Mouse (Mus musculus): Measurements from ENCODE around the gene Fam3c. TPM values are rescaled to one million over a fixed set of nuclear protein-coding genes. Genes with fewer than 3 reads are reported as not detected.
A peak's percentile ranks its signal among the peaks of the same experiment; 100 is the strongest.

The Fam3c gene
- polyA plus RNA-seq, 1 experiment from 2014 or later = 59.1 TPM

GRCm38 (mm10) chr6:22288737-22289460, 67.1 kb downstream of the Fam3c start:
- peaks cover 41% of the 10 kb centered on the region for H3K27me3 ChIP-seq (ENCODE audit: insufficient read depth, low read length)
- no peak overlapping the region for H3K27ac ChIP-seq (ENCODE audit: low read length)
- peaks cover 22% of the 10 kb centered on the region for H3K4me1 ChIP-seq (ENCODE audit: insufficient read depth, low read length)
- peak overlapping the region; percentile 60 for H3K4me2 ChIP-seq (replicated peaks; ENCODE audit: low read depth, low read length)
- H3K36me3 ChIP-seq (ENCODE audit: insufficient read depth, low read length) = no peaks in the 10 kb centered on the region
- no peaks in the 10 kb centered on the region for H3K9me3 ChIP-seq (ENCODE audit: low read length)
- H3K9ac ChIP-seq (replicated peaks; ENCODE audit: low read length) = peak overlapping the region; percentile 38
- peak; percentile 80 for ATAC-seq (ENCODE audit: low FRiP score, low TSS enrichment)
- H3K4me3 ChIP-seq (ENCODE audit: low read length) = peak overlapping the region; percentile 42
- WGBS = under 1% methylated on average over 38 of the region's 38 CpGs

GRCm38 (mm10) chr6:22288004-22288736, 67.9 kb downstream of the Fam3c start, which contains the start of gene Wnt16:
Gene Wnt16 (plus strand): TSS chr6:22288227.
- 2% methylated on average over 20 of the region's 20 CpGs for WGBS
- ATAC-seq (ENCODE audit: low FRiP score, low TSS enrichment) = peak; percentile 81
- Histone ChIP-seq H3K4me1 (ENCODE audit: insufficient read depth, low read length) (peaks cover 22% of the 10 kb centered on the region), H3K27ac (ENCODE audit: low read length) (no peak within 1 kb of the TSS), H3K9me3 (ENCODE audit: low read length) (no peaks in the 10 kb centered on the region), H3K36me3 (ENCODE audit: insufficient read depth, low read length) (no peaks in the 10 kb centered on the region), H3K9ac (replicated peaks; ENCODE audit: low read length) (peak within 1 kb of the TSS; percentile 38), H3K4me3 (ENCODE audit: low read length) (peak within 1 kb of the TSS; percentile 42), H3K4me2 (replicated peaks; ENCODE audit: low read depth, low read length) (peak within 1 kb of the TSS; percentile 60), H3K27me3 (ENCODE audit: insufficient read depth, low read length) (peaks cover 36% of the 10 kb centered on the region)

- no peak overlapping the region for H3K4me3 ChIP-seq (ENCODE audit: low read length)
- no peak for ATAC-seq (ENCODE audit: low FRiP score, low TSS enrichment)
- peaks cover 13% of the 10 kb centered on the region for H3K4me1 ChIP-seq (ENCODE audit: insufficient read depth, low read length)
- H3K4me2 ChIP-seq (replicated peaks; ENCODE audit: low read depth, low read length) = no peak overlapping the region
- H3K9ac ChIP-seq (replicated peaks; ENCODE audit: low read length) = no peak overlapping the region
- H3K27ac ChIP-seq (ENCODE audit: low read length) = no peak overlapping the region
- H3K9me3 ChIP-seq (ENCODE audit: low read length) = no peaks in the 10 kb centered on the region
- 78% methylated on average over 4 of the region's 4 CpGs for WGBS
- H3K27me3 ChIP-seq (ENCODE audit: insufficient read depth, low read length) = peaks cover 5% of the 10 kb centered on the region
- no peaks in the 10 kb centered on the region for H3K36me3 ChIP-seq (ENCODE audit: insufficient read depth, low read length)
These were observed 73.6 kb downstream of the Fam3c start for GRCm38 (mm10) chr6:22282405-22282804.

GRCm38 (mm10) chr6:22280217-22280861, 75.7 kb downstream of the Fam3c start:
- no peaks in the 10 kb centered on the region for H3K27me3 ChIP-seq (ENCODE audit: insufficient read depth, low read length)
- 32% methylated on average over 14 of the region's 14 CpGs for WGBS
- H3K36me3 ChIP-seq (ENCODE audit: insufficient read depth, low read length) = no peaks in the 10 kb centered on the region
- peak overlapping the region; percentile 54; the same call in 1 of the 2 replicates for H3K27ac ChIP-seq (ENCODE audit: low read length)
- H3K9ac ChIP-seq (replicated peaks; ENCODE audit: low read length) = no peak overlapping the region
- ATAC-seq (ENCODE audit: low FRiP score, low TSS enrichment) = peak; percentile 85
- no peaks in the 10 kb centered on the region for H3K9me3 ChIP-seq (ENCODE audit: low read length)
- no peak overlapping the region for H3K4me3 ChIP-seq (ENCODE audit: low read length)
- H3K4me2 ChIP-seq (replicated peaks; ENCODE audit: low read depth, low read length) = peak overlapping the region; percentile 33
- peaks cover 13% of the 10 kb centered on the region for H3K4me1 ChIP-seq (ENCODE audit: insufficient read depth, low read length)

DNA sequence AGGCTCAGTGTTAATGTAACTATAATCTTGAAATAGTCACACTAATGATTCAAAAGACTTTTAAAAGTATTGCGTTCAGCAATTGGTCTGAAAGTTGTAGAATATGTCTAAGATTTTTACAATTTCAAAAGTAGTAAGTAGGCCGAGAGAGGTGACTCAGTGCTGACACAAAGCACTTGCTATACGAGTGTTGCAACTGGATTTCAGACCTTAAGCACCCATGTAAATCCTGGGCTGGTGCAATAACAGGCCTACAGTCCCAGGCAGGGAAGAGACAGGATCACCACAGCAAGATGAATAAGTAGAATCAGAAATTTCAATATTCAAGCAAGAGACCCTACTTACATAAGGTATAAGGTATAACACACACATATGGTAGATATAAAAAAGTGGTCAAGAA, 78.1 kb downstream of the Fam3c start:
- no peak for ATAC-seq (ENCODE audit: low FRiP score, low TSS enrichment)
- 86% methylated on average over 3 of the region's 3 CpGs for WGBS

GRCm38 (mm10) chr6:22269840-22270521, 86.1 kb downstream of the Fam3c start:
- Histone ChIP-seq H3K9ac (replicated peaks; ENCODE audit: low read length) (no peak overlapping the region), H3K27me3 (ENCODE audit: insufficient read depth, low read length) (no peaks in the 10 kb centered on the region), H3K36me3 (ENCODE audit: insufficient read depth, low read length) (no peaks in the 10 kb centered on the region), H3K9me3 (ENCODE audit: low read length) (no peaks in the 10 kb centered on the region), H3K4me3 (ENCODE audit: low read length) (no peak overlapping the region), H3K4me1 (ENCODE audit: insufficient read depth, low read length) (no peaks in the 10 kb centered on the region), H3K4me2 (replicated peaks; ENCODE audit: low read depth, low read length) (no peak overlapping the region), H3K27ac (ENCODE audit: low read length) (no peak overlapping the region)
- ATAC-seq (ENCODE audit: low FRiP score, low TSS enrichment) = no peak
- WGBS = 68% methylated on average over 8 of the region's 8 CpGs

More for the DNA sequence above, 78.1 kb downstream of the Fam3c start:
- Histone ChIP-seq H3K9ac (replicated peaks; ENCODE audit: low read length) (no peak overlapping the region), H3K9me3 (ENCODE audit: low read length) (no peaks in the 10 kb centered on the region), H3K27me3 (ENCODE audit: insufficient read depth, low read length) (no peaks in the 10 kb centered on the region), H3K4me2 (replicated peaks; ENCODE audit: low read depth, low read length) (no peak overlapping the region), H3K36me3 (ENCODE audit: insufficient read depth, low read length) (no peaks in the 10 kb centered on the region), H3K4me3 (ENCODE audit: low read length) (no peak overlapping the region), H3K27ac (ENCODE audit: low read length) (no peak overlapping the region), H3K4me1 (ENCODE audit: insufficient read depth, low read length) (peaks cover 13% of the 10 kb centered on the region)

GRCm38 (mm10) chr6:22268677-22269076, 87.4 kb downstream of the Fam3c start:
- Histone ChIP-seq H3K36me3 (ENCODE audit: insufficient read depth, low read length) (no peaks in the 10 kb centered on the region), H3K4me2 (replicated peaks; ENCODE audit: low read depth, low read length) (no peak overlapping the region), H3K4me1 (ENCODE audit: insufficient read depth, low read length) (no peaks in the 10 kb centered on the region), H3K4me3 (ENCODE audit: low read length) (no peak overlapping the region), H3K9ac (replicated peaks; ENCODE audit: low read length) (no peak overlapping the region), H3K27me3 (ENCODE audit: insufficient read depth, low read length) (no peaks in the 10 kb centered on the region), H3K9me3 (ENCODE audit: low read length) (no peaks in the 10 kb centered on the region), H3K27ac (ENCODE audit: low read length) (no peak overlapping the region)
- ATAC-seq (ENCODE audit: low FRiP score, low TSS enrichment) = no peak

DNA sequence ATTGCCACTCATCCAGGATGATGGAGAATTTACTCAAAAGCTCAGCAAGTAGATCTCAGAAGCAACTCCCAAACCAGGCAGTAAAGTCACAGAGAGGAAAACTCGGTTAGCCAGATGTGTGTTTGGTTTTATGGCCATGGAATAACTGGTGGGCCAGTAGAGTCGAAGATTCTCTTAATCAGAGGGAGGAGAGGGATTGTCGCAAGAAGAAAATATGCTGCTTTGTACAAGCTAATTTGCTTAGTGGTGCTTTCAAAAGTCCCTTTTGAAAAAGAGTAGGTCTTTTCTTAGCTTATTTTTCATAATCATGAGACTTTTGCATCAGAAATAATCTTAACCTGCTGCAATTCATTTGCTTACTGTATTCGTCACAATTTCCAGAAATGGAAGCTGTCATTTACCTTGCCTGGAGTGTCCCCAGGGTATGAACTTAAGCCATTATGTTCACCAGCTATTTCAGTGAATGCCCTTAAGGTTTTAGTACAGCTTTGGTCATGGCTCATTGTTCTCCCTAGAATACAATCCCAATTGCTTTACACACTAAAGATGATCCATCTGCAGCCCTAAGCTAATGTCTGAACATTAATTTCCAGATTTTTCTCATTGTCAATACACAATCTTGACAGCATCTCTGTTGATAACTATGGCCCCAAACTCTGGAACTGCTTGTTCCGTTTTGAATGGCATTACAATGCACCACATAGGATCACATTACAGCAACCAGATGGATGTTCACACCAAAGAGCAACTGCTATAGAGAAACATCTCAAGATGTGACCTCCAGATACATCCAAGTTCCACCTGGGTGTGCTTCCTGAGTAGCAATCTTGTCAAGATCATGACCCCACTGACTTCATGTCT, 88.0 kb downstream of the Fam3c start:
- no peak overlapping the region for H3K27ac ChIP-seq (ENCODE audit: low read length)
- ATAC-seq (ENCODE audit: low FRiP score, low TSS enrichment) = no peak
- 70% methylated on average over 5 of the region's 5 CpGs for WGBS

DNA sequence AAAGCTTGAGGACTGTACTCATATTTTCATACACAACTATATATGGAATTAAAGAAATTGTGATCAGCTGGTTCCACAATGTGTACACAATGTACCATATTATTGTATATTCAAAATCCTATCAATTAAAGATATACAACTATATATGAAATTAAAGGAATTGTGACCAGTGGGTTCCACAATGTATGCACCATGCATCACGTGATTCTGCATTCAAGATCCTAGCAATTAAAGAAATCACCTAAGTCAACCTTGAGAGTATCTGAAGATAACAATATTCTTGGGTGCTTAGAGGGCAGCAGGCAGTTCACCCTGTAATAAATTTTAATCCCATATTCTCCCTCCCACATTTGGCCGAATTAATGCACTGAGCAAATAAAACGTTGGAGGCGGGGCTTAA, 90.0 kb downstream of the Fam3c start:
- no peaks in the 10 kb centered on the region for H3K27me3 ChIP-seq (ENCODE audit: insufficient read depth, low read length)
- H3K4me2 ChIP-seq (replicated peaks; ENCODE audit: low read depth, low read length) = no peak overlapping the region
- H3K9ac ChIP-seq (replicated peaks; ENCODE audit: low read length) = no peak overlapping the region
- H3K9me3 ChIP-seq (ENCODE audit: low read length) = no peaks in the 10 kb centered on the region
- ATAC-seq (ENCODE audit: low FRiP score, low TSS enrichment) = no peak
- H3K27ac ChIP-seq (ENCODE audit: low read length) = no peak overlapping the region
- H3K4me3 ChIP-seq (ENCODE audit: low read length) = no peak overlapping the region
- no peaks in the 10 kb centered on the region for H3K36me3 ChIP-seq (ENCODE audit: insufficient read depth, low read length)
- 79% methylated on average over 4 of the region's 4 CpGs for WGBS
- no peaks in the 10 kb centered on the region for H3K4me1 ChIP-seq (ENCODE audit: insufficient read depth, low read length)

More for the DNA sequence above, 88.0 kb downstream of the Fam3c start:
- Histone ChIP-seq H3K27me3 (ENCODE audit: insufficient read depth, low read length) (no peaks in the 10 kb centered on the region), H3K4me3 (ENCODE audit: low read length) (no peak overlapping the region), H3K36me3 (ENCODE audit: insufficient read depth, low read length) (no peaks in the 10 kb centered on the region), H3K4me2 (replicated peaks; ENCODE audit: low read depth, low read length) (no peak overlapping the region), H3K9ac (replicated peaks; ENCODE audit: low read length) (no peak overlapping the region), H3K4me1 (ENCODE audit: insufficient read depth, low read length) (no peaks in the 10 kb centered on the region), H3K9me3 (ENCODE audit: low read length) (no peaks in the 10 kb centered on the region)
